Mouse (Mus musculus) R1 (cell line): Measurements from ENCODE around the gene Mylk2.

ENCODE experiments used
- DNase-seq: peaks from one replicate; pipeline ENCODE4 v3.0.0-alpha.2; 2018; ENCODE audit warnings: low read depth, low spot score

The Mylk2 gene

GRCm38 (mm10) chr2:152942898-152943515, 31.9 kb downstream of the Mylk2 start:
- no peak for DNase-seq

GRCm38 (mm10) chr2:152943568-152943967, 32.4 kb downstream of the Mylk2 start:
- DNase-seq, result no peak

- DNase-seq, result no peak
These were observed 32.9 kb downstream of the Mylk2 start for GRCm38 (mm10) chr2:152944013-152944412.

GRCm38 (mm10) chr2:152947098-152947497, 35.9 kb downstream of the Mylk2 start:
- DNase-seq, result no peak

- no peak for DNase-seq
These were observed 37.4 kb downstream of the Mylk2 start for GRCm38 (mm10) chr2:152948438-152949020.

- no peak for DNase-seq
These were observed 39.4 kb downstream of the Mylk2 start for GRCm38 (mm10) chr2:152950358-152951064.

- peak; percentile 27 for DNase-seq
These were observed 40.1 kb downstream of the Mylk2 start, which contains the start of gene Dusp15 for GRCm38 (mm10) chr2:152951065-152951849. Gene Dusp15, minus strand, starts transcription at chr2:152951698.

GRCm38 (mm10) chr2:152951850-152952720, 40.9 kb downstream of the Mylk2 start:
- DNase-seq, result no peak

- no peak for DNase-seq
These were observed 47.0 kb downstream of the Mylk2 start for GRCm38 (mm10) chr2:152958116-152958515.

- peak; percentile 97 for DNase-seq
These were observed 51.1 kb downstream of the Mylk2 start, which contains the start of gene Ttll9 for GRCm38 (mm10) chr2:152962091-152962793. Gene Ttll9, plus strand, starts transcription at chr2:152962485.

- no peak for DNase-seq
These were observed 54.4 kb downstream of the Mylk2 start for GRCm38 (mm10) chr2:152965555-152965954.
